Mouse (Mus musculus): ENCODE data around the gene Zfpm1. TPM values are rescaled to one million over a fixed set of nuclear protein-coding genes. Genes with fewer than 3 reads are reported as not detected.
"Not testable (repeated sequence)": the region's sequence is repeated elsewhere in the genome, so short reads cannot be mapped to it uniquely, and the experiment has no call there.

Gene Zfpm1
- total RNA-seq, 1 experiment from 2014 or later: 7.9 TPM

- ATAC-seq (replicated peaks; ENCODE audit: insufficient number of reproducible peaks, low FRiP score, low TSS enrichment, poor library complexity, severe bottlenecking): no peak
These were observed 37.2 kb downstream of the Zfpm1 start for GRCm38 (mm10) chr8:122319045-122319707.

- no peak for ATAC-seq (replicated peaks; ENCODE audit: insufficient number of reproducible peaks, low FRiP score, low TSS enrichment, poor library complexity, severe bottlenecking)
These were observed 37.8 kb downstream of the Zfpm1 start for GRCm38 (mm10) chr8:122319708-122320075.

GRCm38 (mm10) chr8:122320541-122320940 is 38.6 kb downstream of the Zfpm1 start:
- no peak for ATAC-seq (replicated peaks; ENCODE audit: insufficient number of reproducible peaks, low FRiP score, low TSS enrichment, poor library complexity, severe bottlenecking)

GRCm38 (mm10) chr8:122321455-122321921 is 39.5 kb downstream of the Zfpm1 start:
- ATAC-seq (replicated peaks; ENCODE audit: insufficient number of reproducible peaks, low FRiP score, low TSS enrichment, poor library complexity, severe bottlenecking): no peak

GRCm38 (mm10) chr8:122322126-122322525 is 40.2 kb downstream of the Zfpm1 start:
- no peak for ATAC-seq (replicated peaks; ENCODE audit: insufficient number of reproducible peaks, low FRiP score, low TSS enrichment, poor library complexity, severe bottlenecking)

- 0 out of 2 replicates have a peak, but pooled peaks have one; percentile 23 for ATAC-seq (replicated peaks; ENCODE audit: insufficient number of reproducible peaks, low FRiP score, low TSS enrichment, poor library complexity, severe bottlenecking)
These were observed 40.9 kb downstream of the Zfpm1 start for GRCm38 (mm10) chr8:122322792-122323191.

GRCm38 (mm10) chr8:122323951-122324402 is 42.0 kb downstream of the Zfpm1 start:
- ATAC-seq (replicated peaks; ENCODE audit: insufficient number of reproducible peaks, low FRiP score, low TSS enrichment, poor library complexity, severe bottlenecking): not testable (repeated sequence)

GRCm38 (mm10) chr8:122325196-122325595 is 43.3 kb downstream of the Zfpm1 start:
- no peak for ATAC-seq (replicated peaks; ENCODE audit: insufficient number of reproducible peaks, low FRiP score, low TSS enrichment, poor library complexity, severe bottlenecking)

- no peak for ATAC-seq (replicated peaks; ENCODE audit: insufficient number of reproducible peaks, low FRiP score, low TSS enrichment, poor library complexity, severe bottlenecking)
These were observed 44.2 kb downstream of the Zfpm1 start for GRCm38 (mm10) chr8:122326114-122326542.

- no peak for ATAC-seq (replicated peaks; ENCODE audit: insufficient number of reproducible peaks, low FRiP score, low TSS enrichment, poor library complexity, severe bottlenecking)
These were observed 47.1 kb downstream of the Zfpm1 start for GRCm38 (mm10) chr8:122329072-122329471.

GRCm38 (mm10) chr8:122329553-122330239 is 47.8 kb downstream of the Zfpm1 start:
- ATAC-seq (replicated peaks; ENCODE audit: insufficient number of reproducible peaks, low FRiP score, low TSS enrichment, poor library complexity, severe bottlenecking): no peak

GRCm38 (mm10) chr8:122330446-122331133 is 48.6 kb downstream of the Zfpm1 start:
- no peak for ATAC-seq (replicated peaks; ENCODE audit: insufficient number of reproducible peaks, low FRiP score, low TSS enrichment, poor library complexity, severe bottlenecking)

GRCm38 (mm10) chr8:122331134-122331523 is 49.2 kb downstream of the Zfpm1 start:
- ATAC-seq (replicated peaks; ENCODE audit: insufficient number of reproducible peaks, low FRiP score, low TSS enrichment, poor library complexity, severe bottlenecking): no peak

- ATAC-seq (replicated peaks; ENCODE audit: insufficient number of reproducible peaks, low FRiP score, low TSS enrichment, poor library complexity, severe bottlenecking): peak; percentile 78
These were observed 51.0 kb downstream of the Zfpm1 start for GRCm38 (mm10) chr8:122332753-122333506.

- ATAC-seq (replicated peaks; ENCODE audit: insufficient number of reproducible peaks, low FRiP score, low TSS enrichment, poor library complexity, severe bottlenecking): no peak
These were observed 51.6 kb downstream of the Zfpm1 start for GRCm38 (mm10) chr8:122333531-122333930.

- ATAC-seq (replicated peaks; ENCODE audit: insufficient number of reproducible peaks, low FRiP score, low TSS enrichment, poor library complexity, severe bottlenecking): no peak
These were observed 53.0 kb downstream of the Zfpm1 start for GRCm38 (mm10) chr8:122334791-122335490.

GRCm38 (mm10) chr8:122335638-122336250 is 53.8 kb downstream of the Zfpm1 start:
- ATAC-seq (replicated peaks; ENCODE audit: insufficient number of reproducible peaks, low FRiP score, low TSS enrichment, poor library complexity, severe bottlenecking): no peak
